16 mouse cellular contexts compared by ENCODE assay signal in the genomic region with DNA sequence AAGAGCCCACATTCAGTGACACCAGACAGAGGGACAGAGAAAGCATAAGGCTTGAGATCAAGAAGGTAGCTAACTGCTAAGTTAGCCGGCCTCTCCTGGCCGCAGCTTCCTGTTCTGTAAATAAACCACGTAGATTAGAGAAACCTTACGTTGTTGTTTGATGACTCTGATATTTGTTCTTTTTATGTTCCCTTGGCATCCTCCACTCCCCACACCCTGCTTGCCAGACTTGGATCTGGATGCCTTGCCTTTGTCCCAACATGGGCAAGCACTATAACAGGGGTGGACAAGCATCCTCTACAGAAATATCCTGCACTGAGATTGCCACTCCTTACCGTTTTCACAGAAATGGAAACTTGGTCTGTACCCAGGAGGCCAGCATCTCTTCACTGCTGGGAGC.
A peak's percentile ranks its signal among the peaks of the same experiment; 100 is the strongest.
DNase-seq lines count a peak whose midpoint lies in the region; ATAC-seq and TF ChIP-seq lines count a peak whose summit lies in the region.
"Had no signal": no experiment of that assay in that cellular context is flagged by ENCODE, and none has a peak within 500 bp of the region (broad histone marks: within the 10 kb centered on the region; RNA-seq: fewer than 3 reads in every experiment).

No protein-coding gene starts in this region.

- no peak overlapping the region for H3K4me2 ChIP-seq in lung, postnatal 0 days (replicated peaks; ENCODE audit: low read depth, low read length)
- H3K4me2 ChIP-seq in midbrain, embryonic 14.5 days (ENCODE audit: low read length) = no peak overlapping the region
- H3K4me2 ChIP-seq: stomach, embryonic 15.5 days had no signal

- H3K4me3 ChIP-seq in lung, postnatal 0 days (ENCODE audit: low read depth, low read length) = no peak overlapping the region
- no peak overlapping the region for H3K4me3 ChIP-seq in forebrain, embryonic 10.5 days
- no peak overlapping the region for H3K4me3 ChIP-seq in midbrain, embryonic 14.5 days (replicated peaks; ENCODE audit: low read depth, low read length)
- H3K4me3 ChIP-seq: layer of hippocampus, adult 2 months; megakaryocyte, embryonic 14.5 days; stomach, embryonic 15.5 days had no signal

- ATAC-seq in lung, postnatal 0 days = peak; percentile 41
- ATAC-seq in midbrain, embryonic 14.5 days (ENCODE audit: low FRiP score, low TSS enrichment) = no peak

- WGBS in lung, postnatal 0 days = 14% methylated on average over 5 of the region's 5 CpGs
- 91% methylated on average over 5 of the region's 5 CpGs for WGBS in forebrain, embryonic 10.5 days
- WGBS in midbrain, embryonic 14.5 days = 94% methylated on average over 5 of the region's 5 CpGs

- intact Hi-C loops in heart, postnatal 14 days (cut with DNase I) = no loop called here

- H3K27me3 ChIP-seq in lung, postnatal 0 days (replicated peaks; ENCODE audit: insufficient read depth, low read length) = no peaks in the 10 kb centered on the region
- H3K27me3 ChIP-seq in forebrain, embryonic 10.5 days (ENCODE audit: poor library complexity, severe bottlenecking) = no peaks in the 10 kb centered on the region
- no peaks in the 10 kb centered on the region for H3K27me3 ChIP-seq in midbrain, embryonic 14.5 days (ENCODE audit: control insufficient read depth, insufficient read depth, low read length)
- H3K27me3 ChIP-seq: stomach, embryonic 15.5 days had no signal

- no peaks in the 10 kb centered on the region for H3K9me3 ChIP-seq in lung, postnatal 0 days (ENCODE audit: low read length)
- H3K9me3 ChIP-seq in forebrain, embryonic 10.5 days = no peaks in the 10 kb centered on the region
- H3K9me3 ChIP-seq in midbrain, embryonic 14.5 days (ENCODE audit: control insufficient read depth, low read length) = no peaks in the 10 kb centered on the region
- H3K9me3 ChIP-seq: megakaryocyte, embryonic 14.5 days; stomach, embryonic 15.5 days had no signal

- H3K27ac ChIP-seq in lung, postnatal 0 days (ENCODE audit: low read length) = peak overlapping the region; percentile 4; the same call in 1 of the 2 replicates
- no peak overlapping the region for H3K27ac ChIP-seq in forebrain, embryonic 10.5 days
- H3K27ac ChIP-seq in midbrain, embryonic 14.5 days (replicated peaks; ENCODE audit: low read depth, low read length) = no peak overlapping the region
- H3K27ac ChIP-seq: layer of hippocampus, adult 2 months; stomach, embryonic 15.5 days had no signal

- H3K36me3 ChIP-seq in lung, postnatal 0 days (ENCODE audit: insufficient read depth, low read length) = no peaks in the 10 kb centered on the region
- H3K36me3 ChIP-seq in forebrain, embryonic 10.5 days (replicated peaks) = no peaks in the 10 kb centered on the region
- no peaks in the 10 kb centered on the region for H3K36me3 ChIP-seq in midbrain, embryonic 14.5 days (ENCODE audit: control insufficient read depth, insufficient read depth, low read length)
- H3K36me3 ChIP-seq: stomach, embryonic 15.5 days had no signal

- no peak overlapping the region for H3K9ac ChIP-seq in lung, postnatal 0 days (replicated peaks; ENCODE audit: low read depth)
- H3K9ac ChIP-seq in midbrain, embryonic 14.5 days (replicated peaks; ENCODE audit: low read length) = no peak overlapping the region
- H3K9ac ChIP-seq: stomach, embryonic 15.5 days had no signal

- TF ChIP-seq CTCF in lung, postnatal 0 days (IDR thresholded peaks at IDR 0.05) = no peak

- H3K4me1 ChIP-seq in lung, postnatal 0 days (ENCODE audit: insufficient read depth, low read depth, low read length) = peaks cover 13% of the 10 kb centered on the region; the same call in 1 of the 2 replicates
- H3K4me1 ChIP-seq in forebrain, embryonic 10.5 days = no peaks in the 10 kb centered on the region
- H3K4me1 ChIP-seq in midbrain, embryonic 14.5 days (ENCODE audit: control insufficient read depth, insufficient read depth, low read length) = no peaks in the 10 kb centered on the region
- H3K4me1 ChIP-seq: stomach, embryonic 15.5 days had no signal

- peak; percentile 69; the same call in 1 of the 2 replicates for TF ChIP-seq EP300 in lung, postnatal 0 days (IDR thresholded peaks at IDR 0.05)

- peak; percentile 87 for DNase-seq in heart, adult 11 months
- no peak for DNase-seq in heart, postnatal 14 days
- DNase-seq in thymus, postnatal 36 days = peak; percentile 11 to 20
- DNase-seq in thymus, postnatal 10 days (ENCODE audit: low spot score in 2 of 2) = no peak
- peak; percentile 57 for DNase-seq in lung, postnatal 0 days (ENCODE audit: low spot score)
- no peak for DNase-seq in cerebellum, postnatal 14 days
- no peak for DNase-seq in forebrain, embryonic 10.5 days (ENCODE audit: extremely low spot score, low spot score)
- DNase-seq in midbrain, embryonic 14.5 days = no peak
- DNase-seq: cerebellum, adult 9-10 months; heart, postnatal 10 days; kidney, adult 18-20 months; liver; right cerebral cortex, postnatal 4 days had no signal

Comparison
In these comparisons a context has a peak if more than half of its experiments do, and no peak if none do; other contexts are left out.
1. DNase-seq: peak in heart, adult 11 months (single experiment), thymus, postnatal 36 days (2 of 2) and lung, postnatal 0 days (single experiment); none in heart, postnatal 14 days (0 of 2), thymus, postnatal 10 days (0 of 2), cerebellum, postnatal 14 days (0 of 2), forebrain, embryonic 10.5 days (single experiment) and midbrain, embryonic 14.5 days (single experiment).